Mouse (Mus musculus) neural tube, embryonic 12.5 days (tissue): ENCODE results near the gene Hist1h2af. TPM values are rescaled to one million over a fixed set of nuclear protein-coding genes. Genes with fewer than 3 reads are reported as not detected.

Source experiments
- ATAC-seq: fragments of 200-750 bp; cut with Nextera tagmentation; 2 replicates; pipeline ENCODE4 v1.8.0; 2017; ENCODE audit warnings: low read depth, mild to moderate bottlenecking, moderate TSS enrichment, moderate library complexity; ENCODE audit not compliant: low FRiP score
- H3K27ac ChIP-seq: fragments of 300-500 bp; sonication (generic); 2 replicates; pipeline ENCODE4 v1.5.1; 2016
- H3K27me3 ChIP-seq: fragments of 300-500 bp; sonication (generic); replicated peaks from 2 replicates; pipeline ENCODE4 v1.6.1; 2016; ENCODE audit warnings: mild to moderate bottlenecking
- H3K36me3 ChIP-seq: fragments of 300-500 bp; sonication (generic); 2 replicates; pipeline ENCODE4 v1.6.1; 2016; ENCODE audit warnings: mild to moderate bottlenecking
- H3K4me1 ChIP-seq: fragments of 300-500 bp; sonication (generic); 2 replicates; pipeline ENCODE4 v1.6.1; 2016
- H3K4me2 ChIP-seq: fragments of 300-500 bp; sonication (generic); replicated peaks from 2 replicates; pipeline ENCODE4 v1.6.1; 2016; ENCODE audit warnings: mild to moderate bottlenecking
- H3K4me3 ChIP-seq: fragments of 300-500 bp; sonication (generic); 2 replicates; pipeline ENCODE4 v1.5.1; 2016
- H3K9ac ChIP-seq: fragments of 300-500 bp; sonication (generic); 2 replicates; pipeline ENCODE4 v1.6.1; 2016; ENCODE audit warnings: mild to moderate bottlenecking
- H3K9me3 ChIP-seq: fragments of 300-500 bp; sonication (generic); 2 replicates; pipeline ENCODE4 v1.6.1; 2016; ENCODE audit warnings: mild to moderate bottlenecking
- WGBS: fragments of 180-500 bp; shearing (Covaris S2); methylation state at CpG from one replicate; pipeline ENCODE4 v1.1.7; 2016; 5-methylcytosine and 5-hydroxymethylcytosine counted together
- microRNA-seq: library from miRNA; unstranded; fragments of <30 nt; microRNA quantifications from one replicate; pipeline ENCODE4, GENCODE M21; 2017
- polyA plus RNA-seq: library from polyadenylated mRNA; unstranded; fragments of >200 nt; fragmentation: Nextera tagmentation; extraction: Ambion mirVana; gene quantifications from 2 replicates; pipeline ENCODE4 v1.2.1, GENCODE M21; 2016

Hist1h2af gene
- polyA plus RNA-seq, 1 experiment from 2014 or later: 5.6 TPM

DNA sequence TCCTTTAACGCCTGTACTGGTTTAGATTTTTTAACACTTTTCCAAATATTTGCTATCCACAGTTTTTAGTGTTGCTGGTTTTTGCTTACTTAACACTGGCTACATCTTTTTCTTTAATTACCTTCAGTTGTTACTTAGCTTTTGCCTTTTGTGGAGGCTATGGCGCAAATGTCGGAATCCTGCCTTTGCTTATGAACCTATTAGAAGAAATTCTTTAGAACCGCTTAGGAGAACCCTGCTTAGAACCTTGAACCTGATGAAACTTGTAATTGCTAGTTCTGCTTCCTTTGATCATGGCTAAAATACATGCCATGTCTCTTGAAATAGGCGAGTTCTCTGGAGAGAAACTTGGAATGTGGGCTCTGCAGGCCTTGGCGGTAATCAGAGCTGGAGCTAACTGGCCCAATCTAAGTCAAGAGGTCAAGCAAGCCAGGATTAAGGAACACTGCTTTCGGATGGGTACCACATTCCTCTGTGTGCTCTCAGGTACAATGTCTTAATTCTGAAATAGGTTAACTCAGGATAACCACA, 42.7 kb downstream of the Hist1h2af start:
- Histone ChIP-seq H3K9me3 (no peaks in the 10 kb centered on the region), H3K4me2 (peak overlapping the region; percentile 62), H3K9ac (peak overlapping the region; percentile 65), H3K4me1 (peaks cover 24% of the 10 kb centered on the region), H3K27me3 (no peaks in the 10 kb centered on the region), H3K27ac (peak overlapping the region; percentile 51; the same call in 1 of the 2 replicates), H3K4me3 (peak overlapping the region; percentile 41), H3K36me3 (no peaks in the 10 kb centered on the region)
- no peak for ATAC-seq
- WGBS: 7% methylated on average over 7 of the region's 7 CpGs

DNA sequence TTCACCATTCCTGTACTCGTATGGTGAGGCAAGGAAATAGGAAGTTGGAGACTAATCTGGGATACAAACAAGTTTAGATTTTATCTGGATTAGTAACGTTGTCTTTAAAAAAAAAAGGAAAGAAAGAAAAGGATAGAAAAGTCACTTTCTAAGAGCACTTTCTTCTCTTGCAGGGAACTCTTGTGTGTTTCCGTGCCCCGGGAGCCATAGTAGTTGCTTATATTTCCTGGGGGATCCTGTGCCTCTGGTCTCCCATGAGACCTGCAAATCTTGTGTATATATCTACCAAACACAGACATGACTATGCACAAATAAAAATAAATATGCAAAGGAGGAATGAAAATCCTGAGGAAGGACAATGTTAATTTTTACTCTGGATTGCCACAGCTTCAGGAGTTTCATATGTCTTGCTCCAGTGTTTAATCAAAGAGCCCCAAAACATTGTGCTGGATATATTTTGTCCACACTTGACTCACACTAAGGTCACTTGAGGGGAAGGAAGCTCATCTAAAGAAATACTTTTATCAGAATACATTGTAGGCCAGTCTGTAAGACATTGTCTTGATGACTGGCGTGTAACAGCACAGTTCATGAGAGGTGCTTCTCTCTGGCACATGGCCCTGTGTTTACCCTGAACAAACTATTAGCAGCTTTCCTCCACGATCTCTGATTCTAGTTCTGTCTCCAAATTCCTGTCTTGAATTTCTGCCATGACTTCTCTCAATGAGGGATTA, 43.4 kb downstream of the Hist1h2af start:
- Histone ChIP-seq H3K4me1 (peaks cover 27% of the 10 kb centered on the region), H3K27me3 (no peaks in the 10 kb centered on the region), H3K9me3 (no peaks in the 10 kb centered on the region), H3K27ac (no peak overlapping the region), H3K4me2 (peak overlapping the region; percentile 62), H3K36me3 (no peaks in the 10 kb centered on the region), H3K9ac (no peak overlapping the region), H3K4me3 (0 out of 2 replicates have a peak overlapping the region, but pooled peaks have one; percentile 41)
- 57% methylated on average over 6 of the region's 6 CpGs for WGBS
- no peak for ATAC-seq

DNA sequence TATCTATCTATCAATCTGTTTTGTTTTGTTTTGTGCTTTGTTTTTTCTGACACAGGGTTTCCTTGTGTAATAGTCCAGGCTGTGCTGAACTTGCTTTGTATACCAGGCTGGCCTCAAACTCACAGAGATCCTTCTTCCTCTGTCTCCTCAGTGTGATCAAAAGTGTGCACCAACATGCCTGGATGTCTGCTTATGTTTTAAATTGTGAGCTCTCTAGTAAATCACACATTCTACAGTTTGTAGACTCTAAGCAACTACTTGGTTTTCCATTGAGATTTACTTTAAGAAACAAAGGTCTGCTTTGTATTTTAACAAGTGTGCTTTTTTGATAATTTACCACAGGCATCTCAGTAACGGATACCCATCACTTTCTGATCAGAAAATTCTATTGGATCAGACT, 44.1 kb downstream of the Hist1h2af start:
- Histone ChIP-seq H3K9me3 (no peaks in the 10 kb centered on the region), H3K4me2 (no peak overlapping the region; the same call in 1 of the 2 replicates), H3K9ac (no peak overlapping the region), H3K27me3 (no peaks in the 10 kb centered on the region), H3K27ac (no peak overlapping the region), H3K36me3 (no peaks in the 10 kb centered on the region), H3K4me3 (no peak overlapping the region), H3K4me1 (peaks cover 26% of the 10 kb centered on the region)
- ATAC-seq: no peak
- 88% methylated on average over 1 of the region's 1 CpGs for WGBS

DNA sequence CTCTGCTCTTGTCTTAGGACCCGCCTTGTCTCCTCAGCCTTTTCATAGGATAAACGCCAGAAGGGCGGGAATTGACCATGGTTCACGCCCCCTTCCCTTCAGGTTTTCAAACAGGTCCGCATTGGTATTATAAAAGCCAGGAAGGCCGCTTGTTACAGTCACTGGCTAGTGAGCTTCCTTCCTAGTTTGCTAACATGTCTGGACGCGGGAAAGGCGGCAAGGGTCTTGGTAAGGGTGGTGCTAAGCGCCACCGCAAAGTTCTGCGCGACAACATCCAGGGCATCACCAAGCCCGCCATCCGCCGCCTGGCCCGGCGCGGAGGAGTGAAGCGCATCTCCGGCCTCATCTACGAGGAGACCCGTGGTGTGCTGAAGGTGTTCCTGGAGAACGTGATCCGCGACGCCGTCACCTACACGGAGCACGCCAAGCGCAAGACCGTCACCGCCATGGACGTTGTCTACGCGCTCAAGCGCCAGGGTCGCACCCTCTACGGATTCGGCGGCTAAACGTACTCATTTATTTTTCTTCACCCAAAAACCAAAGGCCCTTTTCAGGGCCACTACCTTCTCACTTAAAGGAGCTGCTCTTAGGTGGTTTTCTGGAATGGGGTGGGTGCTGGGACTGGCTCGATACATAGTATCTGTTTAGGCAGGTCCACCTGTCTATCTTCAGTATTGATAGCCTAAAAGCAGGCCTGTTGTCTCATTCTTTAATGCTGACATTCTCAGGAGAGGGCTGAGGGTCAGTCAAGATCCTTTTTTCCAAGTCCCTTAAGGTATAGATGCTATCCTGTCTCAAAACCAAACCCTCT, 47.9 kb downstream of the Hist1h2af start, which contains the start of gene Hist1h4d:
Gene Hist1h4d, plus strand, starts transcription at position 191 of the 811 bp plus-strand sequence.
- Histone ChIP-seq H3K4me2 (peak within 1 kb of the TSS; percentile 65), H3K36me3 (no peaks in the 10 kb centered on the region), H3K9ac (peak within 1 kb of the TSS; percentile 56), H3K9me3 (no peaks in the 10 kb centered on the region), H3K27ac (peak within 1 kb of the TSS; percentile 27), H3K4me3 (peak within 1 kb of the TSS; percentile 34), H3K27me3 (no peaks in the 10 kb centered on the region), H3K4me1 (peaks cover 30% of the 10 kb centered on the region)
- under 1% methylated on average over 43 of the region's 43 CpGs for WGBS
- peak; percentile 86 for ATAC-seq

DNA sequence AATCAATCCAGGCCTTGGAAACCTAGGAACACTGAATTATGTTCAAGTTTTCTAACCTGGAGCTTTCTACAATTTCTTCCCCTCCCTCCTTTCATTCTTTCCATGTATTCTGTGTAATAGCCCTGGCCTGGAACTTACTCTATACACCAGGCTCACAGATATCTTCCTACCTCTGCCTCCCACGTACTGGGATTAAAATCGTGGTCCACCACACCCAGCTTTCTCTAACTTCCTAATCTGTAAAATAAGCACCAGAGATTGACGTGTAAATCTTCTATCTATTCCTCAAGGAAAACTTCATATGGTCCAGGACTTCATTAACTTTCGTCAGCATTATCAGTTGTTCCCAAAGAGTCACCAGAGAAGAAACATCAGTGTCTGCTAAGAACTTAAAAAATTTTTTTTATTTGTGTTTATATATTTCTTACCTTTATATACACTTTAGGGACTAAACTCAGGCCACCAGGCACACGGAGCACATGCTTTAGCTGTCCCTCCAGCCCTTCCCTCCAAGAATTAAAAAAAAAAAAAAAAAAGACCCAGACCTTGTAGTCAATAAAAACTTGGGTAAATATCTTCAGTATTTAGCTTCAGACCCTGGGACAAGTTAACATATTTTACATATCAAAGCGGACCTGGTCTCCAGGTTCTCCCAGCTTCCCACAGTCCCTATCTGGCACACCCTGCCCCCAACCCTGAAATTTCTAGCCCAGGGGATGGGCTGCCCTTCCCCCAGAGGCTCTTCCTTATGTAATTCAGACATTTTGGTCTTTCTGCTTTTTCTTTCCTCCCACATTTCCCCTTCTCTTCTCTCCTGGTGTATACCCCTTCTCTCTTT, 48.7 kb downstream of the Hist1h2af start:
- WGBS: 5% methylated on average over 6 of the region's 6 CpGs

DNA sequence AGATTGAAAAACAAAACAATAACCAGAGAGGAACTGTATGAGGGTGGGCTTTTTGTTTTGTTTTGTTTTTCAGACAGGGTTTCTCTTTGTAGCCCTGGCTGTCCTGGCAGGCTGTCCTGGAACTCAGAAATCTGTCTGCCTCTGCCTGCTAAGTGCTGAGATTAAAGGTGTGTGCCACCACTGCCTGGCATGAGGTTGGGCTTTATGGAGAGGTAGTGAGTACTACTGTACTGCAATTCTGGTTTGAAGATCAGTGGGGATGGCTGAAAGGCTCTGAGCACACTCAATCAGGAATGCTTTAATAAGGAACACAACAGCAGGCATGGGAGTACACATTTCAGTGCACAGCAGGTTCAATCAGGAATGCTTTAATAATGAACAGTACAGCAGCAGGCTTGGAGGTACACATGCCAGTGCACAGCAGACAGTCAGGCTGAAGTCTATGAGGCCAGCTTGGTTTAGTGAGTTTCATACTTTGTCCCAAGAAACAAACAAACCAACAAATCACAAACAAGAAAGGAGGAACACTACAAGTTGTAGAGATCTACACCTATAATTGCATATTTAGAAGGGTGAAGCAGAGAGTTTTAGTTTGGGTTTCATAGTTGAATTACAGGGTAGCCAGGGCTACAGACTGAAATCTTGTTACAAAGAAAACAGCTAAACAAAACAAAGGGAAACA, 49.8 kb downstream of the Hist1h2af start:
- H3K4me1 ChIP-seq: peaks cover 27% of the 10 kb centered on the region

More for the DNA sequence above, 48.7 kb downstream of the Hist1h2af start:
- Histone ChIP-seq H3K36me3 (no peaks in the 10 kb centered on the region), H3K27me3 (no peaks in the 10 kb centered on the region), H3K9me3 (no peaks in the 10 kb centered on the region), H3K4me2 (peak overlapping the region; percentile 65), H3K9ac (peak overlapping the region; percentile 56), H3K27ac (peak overlapping the region; percentile 27), H3K4me3 (peak overlapping the region; percentile 34), H3K4me1 (peaks cover 27% of the 10 kb centered on the region)
- ATAC-seq: no peak

More for the DNA sequence above, 49.8 kb downstream of the Hist1h2af start:
- H3K27me3 ChIP-seq: no peaks in the 10 kb centered on the region
- no peaks in the 10 kb centered on the region for H3K36me3 ChIP-seq
- no peak overlapping the region for H3K27ac ChIP-seq
- peak overlapping the region; percentile 65; the same call in 1 of the 2 replicates for H3K4me2 ChIP-seq
- no peak for ATAC-seq
- H3K4me3 ChIP-seq: no peak overlapping the region
- no peaks in the 10 kb centered on the region for H3K9me3 ChIP-seq
- H3K9ac ChIP-seq: no peak overlapping the region

Small RNA genes lying within 50 kb of the gene (microRNA-seq; reads per million reads assigned to microRNA genes)
- not detected for gene Gm44297
- gene Gm44359: not detected
- not detected for gene Gm44394
- gene n-TStga1: not detected

Other genes starting within 250 kb of the Hist1h2af start
- gene Zfp322a, start 164.7 kb upstream of the Hist1h2af start, polyA plus RNA-seq: 51.9 and 57.7 TPM in 2 replicates
- gene Abt1, start 110.0 kb upstream of the Hist1h2af start, polyA plus RNA-seq: 11.4 TPM in 2 replicates
- not detected in 2 replicates for gene Btn1a1, start 68.0 kb upstream of the Hist1h2af start, polyA plus RNA-seq
- 0.23 and 0.31 TPM in 2 replicates for gene Btn2a2, start 45.0 kb upstream of the Hist1h2af start, polyA plus RNA-seq
- 4.6 and 6.6 TPM in 2 replicates for gene Hist1h4h, start 2.9 kb upstream of the Hist1h2af start, polyA plus RNA-seq
- gene Hist1h3g, start 1.5 kb downstream of the Hist1h2af start, polyA plus RNA-seq: 3.0 and 5.4 TPM in 2 replicates
- gene Hist1h2bh, start 9.5 kb downstream of the Hist1h2af start, polyA plus RNA-seq: 0.63 TPM in 2 replicates
- 0.60 and 0.63 TPM in 2 replicates for gene Hist1h3f, start 10.1 kb downstream of the Hist1h2af start, polyA plus RNA-seq
- gene Hist1h4f, start 17.7 kb downstream of the Hist1h2af start, polyA plus RNA-seq: 0.79 and 1.00 TPM in 2 replicates
- gene Hist1h1d, start 19.4 kb downstream of the Hist1h2af start, polyA plus RNA-seq: 0.30 and 0.37 TPM in 2 replicates
- gene Hist1h3e, start 28.5 kb downstream of the Hist1h2af start, polyA plus RNA-seq: 5.1 and 7.4 TPM in 2 replicates
- gene Hist1h2ae, start 37.3 kb downstream of the Hist1h2af start, polyA plus RNA-seq: 52.5 and 96.7 TPM in 2 replicates
- gene Hist1h2bg, start 37.5 kb downstream of the Hist1h2af start, polyA plus RNA-seq: 8.8 and 11.8 TPM in 2 replicates
- gene Hist1h2bf, start 40.3 kb downstream of the Hist1h2af start, polyA plus RNA-seq: 3.4 and 6.6 TPM in 2 replicates
- gene Hist1h2ad, start 40.5 kb downstream of the Hist1h2af start, polyA plus RNA-seq: 0.86 and 2.8 TPM in 2 replicates
- gene Hist1h3d, start 41.9 kb downstream of the Hist1h2af start, polyA plus RNA-seq: 3.8 and 4.9 TPM in 2 replicates
- 65.8 and 97.5 TPM in 2 replicates for gene Hist1h4d, start 47.7 kb downstream of the Hist1h2af start, polyA plus RNA-seq
- 1.9 and 2.1 TPM in 2 replicates for gene Hist1h2be, start 87.2 kb downstream of the Hist1h2af start, polyA plus RNA-seq
- gene Hist1h1e, start 88.7 kb downstream of the Hist1h2af start, polyA plus RNA-seq: 12.8 and 20.3 TPM in 2 replicates
- 0.66 and 0.74 TPM in 2 replicates for gene Hist1h2ac, start 150.0 kb downstream of the Hist1h2af start, polyA plus RNA-seq
- 28.0 and 29.4 TPM in 2 replicates for gene Hist1h2bc, start 150.3 kb downstream of the Hist1h2af start, polyA plus RNA-seq
- gene Hist1h1t, start 161.9 kb downstream of the Hist1h2af start, polyA plus RNA-seq: 0.23 TPM in 1 of 2 replicates, not detected in the other
- gene Hist1h4c, start 164.5 kb downstream of the Hist1h2af start, polyA plus RNA-seq: 5.1 and 7.8 TPM in 2 replicates
- 3.9 TPM in 2 replicates for gene Hfe, start 176.9 kb downstream of the Hist1h2af start, polyA plus RNA-seq
- gene Hist1h1c, start 204.9 kb downstream of the Hist1h2af start, polyA plus RNA-seq: 13.3 and 13.6 TPM in 2 replicates
- gene Hist1h3c, start 211.7 kb downstream of the Hist1h2af start, polyA plus RNA-seq: 6.8 and 7.4 TPM in 2 replicates
- 1.3 and 1.7 TPM in 2 replicates for gene Hist1h2bb, start 212.8 kb downstream of the Hist1h2af start, polyA plus RNA-seq
- gene Hist1h2ab, start 217.2 kb downstream of the Hist1h2af start, polyA plus RNA-seq: 28.5 and 44.2 TPM in 2 replicates
- gene Hist1h3b, start 218.4 kb downstream of the Hist1h2af start, polyA plus RNA-seq: 5.8 and 10.0 TPM in 2 replicates
- 4.5 and 6.1 TPM in 2 replicates for gene Hist1h4b, start 223.1 kb downstream of the Hist1h2af start, polyA plus RNA-seq
- gene Hist1h4a, start 227.3 kb downstream of the Hist1h2af start, polyA plus RNA-seq: 1.0 TPM in 1 of 2 replicates, not detected in the other
- 3.5 and 3.6 TPM in 2 replicates for gene Hist1h3a, start 228.5 kb downstream of the Hist1h2af start, polyA plus RNA-seq
- gene Hist1h1a, start 229.8 kb downstream of the Hist1h2af start, polyA plus RNA-seq: 1.5 and 3.0 TPM in 2 replicates
- gene Trim38, start 236.0 kb downstream of the Hist1h2af start, polyA plus RNA-seq: not detected in 2 replicates